Mouse (Mus musculus) neural tube, embryonic 12.5 days (tissue): ENCODE data around the gene Gm20481. TPM values are rescaled to one million over a fixed set of nuclear protein-coding genes. Genes with fewer than 3 reads are reported as not detected.
"Not testable (repeated sequence)": the region's sequence is repeated elsewhere in the genome, so short reads cannot be mapped to it uniquely, and the experiment has no call there.

Source experiments
- ATAC-seq: fragments of 200-750 bp; cut with Nextera tagmentation; 2 replicates; pipeline ENCODE4 v1.8.0; 2017; ENCODE audit warnings: low read depth, mild to moderate bottlenecking, moderate TSS enrichment, moderate library complexity; ENCODE audit not compliant: low FRiP score
- H3K27ac ChIP-seq: fragments of 300-500 bp; sonication (generic); 2 replicates; pipeline ENCODE4 v1.5.1; 2016
- H3K27me3 ChIP-seq: fragments of 300-500 bp; sonication (generic); replicated peaks from 2 replicates; pipeline ENCODE4 v1.6.1; 2016; ENCODE audit warnings: mild to moderate bottlenecking
- H3K36me3 ChIP-seq: fragments of 300-500 bp; sonication (generic); 2 replicates; pipeline ENCODE4 v1.6.1; 2016; ENCODE audit warnings: mild to moderate bottlenecking
- H3K4me1 ChIP-seq: fragments of 300-500 bp; sonication (generic); 2 replicates; pipeline ENCODE4 v1.6.1; 2016
- H3K4me2 ChIP-seq: fragments of 300-500 bp; sonication (generic); replicated peaks from 2 replicates; pipeline ENCODE4 v1.6.1; 2016; ENCODE audit warnings: mild to moderate bottlenecking
- H3K4me3 ChIP-seq: fragments of 300-500 bp; sonication (generic); 2 replicates; pipeline ENCODE4 v1.5.1; 2016
- H3K9ac ChIP-seq: fragments of 300-500 bp; sonication (generic); 2 replicates; pipeline ENCODE4 v1.6.1; 2016; ENCODE audit warnings: mild to moderate bottlenecking
- H3K9me3 ChIP-seq: fragments of 300-500 bp; sonication (generic); 2 replicates; pipeline ENCODE4 v1.6.1; 2016; ENCODE audit warnings: mild to moderate bottlenecking
- WGBS: fragments of 180-500 bp; shearing (Covaris S2); methylation state at CpG from one replicate; pipeline ENCODE4 v1.1.7; 2016; 5-methylcytosine and 5-hydroxymethylcytosine counted together
- polyA plus RNA-seq: library from polyadenylated mRNA; unstranded; fragments of >200 nt; fragmentation: Nextera tagmentation; extraction: Ambion mirVana; gene quantifications from 2 replicates; pipeline ENCODE4 v1.2.1, GENCODE M21; 2016

Gm20481 gene
- polyA plus RNA-seq, 1 experiment from 2014 or later = not detected

GRCm38 (mm10) chr17:34962841-34963240 lies 6.9 kb upstream of the Gm20481 start:
- no peak for ATAC-seq
- peaks cover 9% of the 10 kb centered on the region for H3K4me1 ChIP-seq
- H3K9me3 ChIP-seq = no peaks in the 10 kb centered on the region
- H3K36me3 ChIP-seq = no peaks in the 10 kb centered on the region
- peaks cover 10% of the 10 kb centered on the region for H3K27me3 ChIP-seq
- H3K9ac ChIP-seq = no peak overlapping the region
- WGBS = 33% methylated on average over 1 of the region's 1 CpGs
- no peak overlapping the region for H3K27ac ChIP-seq
- H3K4me3 ChIP-seq = no peak overlapping the region
- H3K4me2 ChIP-seq = no peak overlapping the region

GRCm38 (mm10) chr17:34964640-34965049 lies 5.1 kb upstream of the Gm20481 start:
- no peak for ATAC-seq
- H3K9me3 ChIP-seq = no peaks in the 10 kb centered on the region
- peaks cover 5% of the 10 kb centered on the region; the same call in 1 of the 2 replicates for H3K4me1 ChIP-seq
- no peak overlapping the region for H3K4me2 ChIP-seq
- 30% methylated on average over 1 of the region's 1 CpGs for WGBS
- peaks cover 28% of the 10 kb centered on the region for H3K27me3 ChIP-seq
- H3K4me3 ChIP-seq = no peak overlapping the region
- H3K36me3 ChIP-seq = no peaks in the 10 kb centered on the region
- no peak overlapping the region for H3K27ac ChIP-seq
- H3K9ac ChIP-seq = 0 out of 2 replicates have a peak overlapping the region, but pooled peaks have one; percentile 8

- Histone ChIP-seq H3K4me3 (no peak overlapping the region), H3K27me3 (peaks cover 31% of the 10 kb centered on the region), H3K4me1 (no peaks in the 10 kb centered on the region), H3K36me3 (no peaks in the 10 kb centered on the region), H3K9ac (no peak overlapping the region), H3K27ac (no peak overlapping the region), H3K9me3 (no peaks in the 10 kb centered on the region), H3K4me2 (no peak overlapping the region)
- no peak for ATAC-seq
- WGBS = 84% methylated on average over 5 of the region's 5 CpGs
These were observed 4.1 kb upstream of the Gm20481 start for GRCm38 (mm10) chr17:34965627-34966026.

- WGBS = 31% methylated on average over 26 of the region's 37 CpGs
- H3K27me3 ChIP-seq = peaks cover 26% of the 10 kb centered on the region
- not testable (repeated sequence) for H3K27ac ChIP-seq, H3K4me2 ChIP-seq, H3K9ac ChIP-seq, ATAC-seq, H3K36me3 ChIP-seq, H3K4me1 ChIP-seq, H3K9me3 ChIP-seq, H3K4me3 ChIP-seq
These were observed 1.1 kb downstream of the Gm20481 start for GRCm38 (mm10) chr17:34970850-34971249.

GRCm38 (mm10) chr17:34971694-34972068 lies 2.0 kb downstream of the Gm20481 start:
- Histone ChIP-seq H3K27me3 (peaks cover 26% of the 10 kb centered on the region), H3K4me3 (peak overlapping the region; percentile 36), H3K4me2 (peak overlapping the region; percentile 77)
- H3K4me1 ChIP-seq, H3K9me3 ChIP-seq, H3K36me3 ChIP-seq, H3K27ac ChIP-seq, H3K9ac ChIP-seq: not testable (repeated sequence)
- WGBS = 7% methylated on average over 7 of the region's 43 CpGs
- peak; percentile 57 for ATAC-seq

DNA sequence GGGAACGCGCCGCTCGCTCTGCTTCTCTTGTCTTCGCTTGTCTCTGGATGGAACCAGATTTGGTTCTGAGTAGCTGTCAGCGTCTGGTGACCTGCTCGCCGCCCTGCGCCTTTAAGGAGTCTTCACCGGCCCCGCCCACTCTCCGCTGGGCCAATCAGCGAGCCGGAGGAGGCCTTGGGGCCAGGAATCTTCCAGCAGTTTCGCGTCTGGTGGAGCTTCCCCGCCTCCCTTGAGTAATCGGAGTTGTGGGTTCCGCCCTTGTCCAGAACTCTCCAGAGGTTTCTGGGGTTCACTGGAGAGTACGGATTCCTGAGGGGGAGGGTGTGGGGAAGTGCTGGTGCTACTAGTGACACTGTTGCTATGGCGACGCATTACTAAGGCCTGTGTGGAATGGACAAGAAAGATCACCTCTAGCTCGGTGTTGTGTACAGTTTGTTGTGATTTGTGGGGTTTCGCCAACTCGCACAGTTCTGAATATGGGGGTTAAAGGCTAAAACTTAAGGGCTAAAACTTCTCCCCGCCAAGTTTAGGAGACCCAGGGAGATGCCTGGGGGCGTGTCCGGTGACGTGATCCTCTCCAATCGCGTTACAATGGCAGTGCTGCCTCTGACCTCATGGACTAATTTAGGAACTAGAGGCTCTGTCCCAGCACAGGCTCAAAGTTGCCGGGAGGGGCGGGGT lies 2.5 kb downstream of the Gm20481 start, which contains the start of the genes Hspa1a and Hspa1l:
Gene Hspa1a (minus strand): TSS at position 88 of the 681 bp plus-strand sequence.
Gene Hspa1l (plus strand): TSS at position 635 of the 681 bp plus-strand sequence.
- H3K9me3 ChIP-seq, H3K9ac ChIP-seq, H3K4me1 ChIP-seq, H3K36me3 ChIP-seq, H3K27ac ChIP-seq: not testable (repeated sequence)
- H3K4me3 ChIP-seq = peak within 1 kb of the TSS; percentile 36
- peak; percentile 94 for ATAC-seq
- under 1% methylated on average over 30 of the region's 33 CpGs for WGBS
- H3K4me2 ChIP-seq = peak within 1 kb of the TSS; percentile 77
- peaks cover 26% of the 10 kb centered on the region for H3K27me3 ChIP-seq

- Histone ChIP-seq H3K4me3 (no peak overlapping the region), H3K9ac (no peak overlapping the region), H3K4me2 (no peak overlapping the region), H3K27me3 (no peaks in the 10 kb centered on the region), H3K36me3 (peaks cover 3% of the 10 kb centered on the region; the same call in 1 of the 2 replicates), H3K4me1 (peaks cover 5% of the 10 kb centered on the region), H3K27ac (no peak overlapping the region), H3K9me3 (no peaks in the 10 kb centered on the region)
- ATAC-seq = no peak
- WGBS = 87% methylated on average over 3 of the region's 3 CpGs
These were observed 6.1 kb downstream of the Gm20481 start for GRCm38 (mm10) chr17:34975581-34976492.

DNA sequence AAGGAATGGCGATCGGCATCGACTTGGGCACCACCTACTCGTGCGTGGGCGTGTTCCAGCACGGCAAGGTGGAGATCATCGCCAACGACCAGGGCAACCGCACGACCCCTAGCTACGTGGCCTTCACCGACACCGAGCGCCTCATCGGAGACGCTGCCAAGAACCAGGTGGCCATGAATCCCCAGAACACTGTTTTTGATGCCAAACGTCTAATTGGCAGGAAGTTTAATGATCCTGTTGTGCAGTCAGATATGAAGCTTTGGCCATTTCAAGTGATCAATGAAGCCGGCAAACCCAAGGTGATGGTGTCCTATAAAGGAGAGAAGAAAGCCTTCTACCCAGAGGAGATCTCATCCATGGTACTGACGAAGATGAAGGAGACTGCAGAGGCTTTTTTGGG lies 7.3 kb downstream of the Gm20481 start:
- H3K27me3 ChIP-seq = no peaks in the 10 kb centered on the region
- ATAC-seq = no peak
- H3K9ac ChIP-seq = no peak overlapping the region
- no peak overlapping the region for H3K4me3 ChIP-seq
- 94% methylated on average over 20 of the region's 20 CpGs for WGBS
- peaks cover 9% of the 10 kb centered on the region for H3K4me1 ChIP-seq
- H3K9me3 ChIP-seq = no peaks in the 10 kb centered on the region
- no peak overlapping the region for H3K4me2 ChIP-seq
- H3K27ac ChIP-seq = no peak overlapping the region
- H3K36me3 ChIP-seq = peaks cover 3% of the 10 kb centered on the region; the same call in 1 of the 2 replicates

- Histone ChIP-seq H3K27ac (no peak overlapping the region), H3K4me2 (no peak overlapping the region), H3K4me1 (peaks cover 13% of the 10 kb centered on the region), H3K9me3 (no peaks in the 10 kb centered on the region), H3K27me3 (no peaks in the 10 kb centered on the region), H3K4me3 (no peak overlapping the region), H3K36me3 (peaks cover 3% of the 10 kb centered on the region; the same call in 1 of the 2 replicates), H3K9ac (no peak overlapping the region)
- 90% methylated on average over 27 of the region's 27 CpGs for whole genome bisulfite sequencing
- ATAC-seq = no peak
These were observed 8.5 kb downstream of the Gm20481 start for GRCm38 (mm10) chr17:34978239-34978638.

DNA sequence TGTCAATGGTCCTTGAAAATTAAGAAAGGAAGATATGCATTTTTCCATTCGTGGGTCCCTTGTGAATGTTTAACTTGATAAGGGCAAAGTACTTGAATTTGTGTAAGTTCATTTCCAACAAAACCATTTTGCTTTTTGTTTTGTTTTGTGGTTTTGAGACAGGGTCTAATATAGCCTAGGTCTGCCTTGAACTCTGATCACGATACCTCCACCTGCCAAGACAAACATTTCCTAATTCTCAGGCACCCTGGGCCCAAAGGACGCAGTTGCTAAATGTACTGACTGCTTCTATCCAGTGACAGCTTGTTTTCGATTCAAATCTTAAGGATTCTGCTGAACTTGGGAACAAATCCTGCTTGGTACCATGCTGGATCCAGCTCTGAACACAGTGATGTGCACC lies 9.9 kb downstream of the Gm20481 start:
- no peak overlapping the region for H3K4me2 ChIP-seq
- no peaks in the 10 kb centered on the region for H3K27me3 ChIP-seq
- H3K9ac ChIP-seq = no peak overlapping the region
- H3K36me3 ChIP-seq = peaks cover 3% of the 10 kb centered on the region; the same call in 1 of the 2 replicates
- no peaks in the 10 kb centered on the region for H3K9me3 ChIP-seq
- peaks cover 13% of the 10 kb centered on the region for H3K4me1 ChIP-seq
- no peak for ATAC-seq
- H3K27ac ChIP-seq = no peak overlapping the region
- H3K4me3 ChIP-seq = no peak overlapping the region
- WGBS = 95% methylated on average over 4 of the region's 4 CpGs

- WGBS = 19% methylated on average over 2 of the region's 2 CpGs
- no peaks in the 10 kb centered on the region for H3K27me3 ChIP-seq
- H3K9me3 ChIP-seq = no peaks in the 10 kb centered on the region
- H3K4me3 ChIP-seq = peak overlapping the region; percentile 78
- H3K27ac ChIP-seq = no peak overlapping the region
- no peak for ATAC-seq
- H3K9ac ChIP-seq = peak overlapping the region; percentile 80; the same call in 1 of the 2 replicates
- peaks cover 13% of the 10 kb centered on the region for H3K4me1 ChIP-seq
- peaks cover 12% of the 10 kb centered on the region for H3K36me3 ChIP-seq
- peak overlapping the region; percentile 73 for H3K4me2 ChIP-seq
These were observed 10.9 kb downstream of the Gm20481 start for GRCm38 (mm10) chr17:34980655-34981054.

DNA sequence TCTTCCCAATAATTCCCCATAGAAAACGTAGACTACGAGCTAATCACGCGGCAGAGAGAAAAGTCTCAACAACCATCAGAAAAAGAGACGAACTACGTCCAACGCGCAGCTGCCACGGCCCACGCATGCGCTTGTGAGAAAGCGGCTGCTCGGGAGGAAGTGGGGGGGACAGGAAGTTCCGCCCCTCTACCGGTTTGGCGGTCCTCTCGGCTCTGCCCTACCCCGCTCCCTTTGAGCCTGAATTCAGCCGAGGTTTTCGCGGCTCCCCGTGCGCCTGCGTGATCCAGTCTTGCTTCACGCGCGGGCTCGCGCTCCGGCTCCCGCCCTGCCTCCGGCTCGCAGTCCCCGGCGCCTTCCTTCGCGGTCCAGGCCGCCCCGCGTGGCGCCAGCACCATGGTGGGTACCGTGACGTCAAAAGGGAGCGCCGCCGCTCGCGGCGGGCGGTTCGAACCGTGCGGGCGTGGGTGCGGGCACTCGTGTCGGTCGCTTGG lies 12.0 kb downstream of the Gm20481 start, which contains the start of gene Lsm2:
Gene Lsm2 (plus strand): TSS at position 173 of the 491 bp plus-strand sequence.
- Histone ChIP-seq H3K4me1 (peaks cover 13% of the 10 kb centered on the region), H3K9me3 (no peaks in the 10 kb centered on the region), H3K27ac (peak within 1 kb of the TSS; percentile 87), H3K4me2 (peak within 1 kb of the TSS; percentile 73), H3K4me3 (peak within 1 kb of the TSS; percentile 78), H3K9ac (peak within 1 kb of the TSS; percentile 80), H3K36me3 (peaks cover 23% of the 10 kb centered on the region), H3K27me3 (no peaks in the 10 kb centered on the region)
- peak; percentile 90 for ATAC-seq
- under 1% methylated on average over 58 of the region's 58 CpGs for WGBS
